Mouse (Mus musculus) induced T-regulatory cell, adult 2 months (primary cell): ENCODE measurements around the gene Gm7030.
"Not testable (repeated sequence)": the region's sequence is repeated elsewhere in the genome, so short reads cannot be mapped to it uniquely, and the experiment has no call there.

Source experiments
- DNase-seq: peaks from one replicate; pipeline ENCODE4 v3.0.0-alpha.2; 2012; ENCODE audit warnings: low read depth

Gene Gm7030

GRCm38 (mm10) chr17:36081901-36082300, 47.3 kb downstream of the Gm7030 start:
- DNase-seq = not testable (repeated sequence)

GRCm38 (mm10) chr17:36060829-36061228, 68.4 kb downstream of the Gm7030 start:
- DNase-seq = peak; percentile 92
